Mouse (Mus musculus): ENCODE data around the gene Olfr661.

Olfr661 gene

DNA sequence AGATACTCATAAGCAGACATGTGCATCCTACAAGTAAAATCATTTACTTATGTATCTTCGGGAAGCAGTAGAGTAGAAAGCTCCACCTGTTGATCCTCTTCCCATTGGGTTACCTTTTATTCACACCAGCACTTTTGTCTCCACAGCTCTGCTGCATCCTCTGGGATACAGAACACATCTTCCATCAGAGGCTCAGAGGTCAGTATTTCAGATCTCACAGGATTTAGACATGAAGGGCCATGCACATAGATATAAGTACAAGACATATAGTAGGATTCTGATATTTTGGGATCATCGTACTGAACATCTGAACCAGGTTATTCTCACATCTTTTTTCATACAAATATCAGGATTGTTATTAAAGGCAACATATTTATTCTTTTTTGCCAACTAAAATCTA is at the start of gene Olfr661:
Gene Olfr661, plus strand, starts transcription at position 301 of the 400 bp plus-strand sequence.
- in situ Hi-C loops (cut with MboI; ENCODE audit: low pct_unique_long_range_greater_than_20kb in 1 of 2, low sequenced_read_pairs in 2 of 2, unreplicated experiment in 1 of 2), result no loop called here

DNA sequence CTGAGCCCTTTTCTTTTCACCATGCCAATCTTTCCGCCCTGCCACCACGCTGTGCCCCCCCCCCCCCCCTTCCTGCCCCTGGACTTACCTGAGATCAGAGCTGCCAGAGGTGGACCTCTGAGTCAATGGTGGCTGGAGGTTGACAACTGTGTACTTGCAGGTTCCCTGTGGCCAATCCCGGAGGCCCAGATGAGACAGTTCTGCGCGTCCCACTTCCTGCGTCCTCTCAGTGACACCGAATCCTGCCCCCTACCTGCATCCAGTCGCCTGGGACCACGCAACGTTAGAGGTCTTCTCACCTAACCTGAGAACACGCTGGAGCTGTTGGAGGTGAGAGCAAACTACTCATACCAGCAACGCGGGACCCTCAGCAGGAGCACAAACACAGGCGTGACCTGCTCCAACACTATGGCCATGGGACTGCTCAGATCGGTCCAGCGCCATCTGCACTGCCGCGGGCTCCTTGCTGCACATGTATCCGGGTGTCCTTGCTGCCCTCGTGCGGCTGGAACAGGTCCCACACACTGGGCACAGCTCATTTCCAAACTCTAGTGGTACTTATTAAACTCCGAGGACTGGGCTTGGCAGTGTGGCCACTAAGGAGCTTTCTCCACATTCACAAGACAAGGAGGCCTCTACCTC is 39.3 kb upstream of the Olfr661 start, which contains the start of gene Olfr658:
Gene Olfr658, minus strand, starts transcription at position 465 of the 642 bp plus-strand sequence.
- in situ Hi-C loops (cut with MboI; ENCODE audit: low pct_unique_long_range_greater_than_20kb in 1 of 2, low sequenced_read_pairs in 2 of 2, unreplicated experiment in 1 of 2), result no loop called here

DNA sequence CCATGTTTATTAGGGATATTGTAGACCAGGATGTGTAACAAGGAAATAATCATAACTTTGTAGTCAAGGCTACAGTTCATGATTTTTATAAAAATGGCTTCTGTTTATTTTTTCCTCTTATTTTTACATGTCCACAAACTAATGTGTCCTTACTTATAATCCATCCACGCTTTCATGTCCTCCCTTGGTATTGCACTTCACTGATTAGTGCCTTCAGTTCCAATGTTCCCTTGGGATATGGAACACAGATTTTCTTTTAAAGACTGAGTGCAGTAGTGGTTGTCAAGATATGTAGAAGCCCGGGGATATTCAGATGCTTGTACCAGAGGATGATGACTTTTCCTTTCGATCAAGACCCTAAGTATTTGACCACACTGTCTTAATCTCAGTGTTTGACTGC is 19.8 kb upstream of the Olfr661 start, which contains the start of gene Olfr659:
Gene Olfr659, plus strand, starts transcription at position 301 of the 400 bp plus-strand sequence.
- in situ Hi-C loops (cut with MboI; ENCODE audit: low pct_unique_long_range_greater_than_20kb in 1 of 2, low sequenced_read_pairs in 2 of 2, unreplicated experiment in 1 of 2), result no loop called here
